Mouse (Mus musculus): ENCODE results near the gene Mia2. TPM values are rescaled to one million over a fixed set of nuclear protein-coding genes. Genes with fewer than 3 reads are reported as not detected.
"Not testable (repeated sequence)": the region's sequence is repeated elsewhere in the genome, so short reads cannot be mapped to it uniquely, and the experiment has no call there.

Gene Mia2
- polyA plus RNA-seq, 1 experiment: 32.8 TPM

GRCm38 (mm10) chr12:59238434-59238833 is 142.8 kb downstream of the Mia2 start:
- Histone ChIP-seq H3K4me1 (ENCODE audit: control insufficient read depth, insufficient read depth, low read length) (no peaks in the 10 kb centered on the region), H3K4me3 (replicated peaks; ENCODE audit: extremely low read depth, low read depth, low read length) (no peak overlapping the region)
- no peak for DNase-seq
- 77% methylated on average over 5 of the region's 5 CpGs for WGBS
- TF ChIP-seq POLR2A (IDR thresholded peaks at IDR 0.05; ENCODE audit: borderline replicate concordance, extremely low read depth, low read depth, low read length): no peak
- no peak for TF ChIP-seq CTCF (IDR thresholded peaks at IDR 0.05; ENCODE audit: insufficient read depth, low read length)

- H3K4me1 ChIP-seq (ENCODE audit: control insufficient read depth, insufficient read depth, low read length); DNase-seq; H3K4me3 ChIP-seq (replicated peaks; ENCODE audit: extremely low read depth, low read depth, low read length): not testable (repeated sequence)
- WGBS: 78% methylated on average over 8 of the region's 8 CpGs
Observed at GRCm38 (mm10) chr12:59241031-59241430, 145.4 kb downstream of the Mia2 start.

Other genes with a start within 250 kb of the Mia2 start
- 8.6 and 13.0 TPM in 2 replicates for gene Sec23a, start 83.8 kb upstream of the Mia2 start, polyA plus RNA-seq (2012; rRNA removed)
- 1.9 and 2.9 TPM in 2 replicates for gene Gemin2, start 82.4 kb upstream of the Mia2 start, polyA plus RNA-seq (2012; rRNA removed)
- 87.9 and 113 TPM in 2 replicates for gene Trappc6b, start 34.3 kb upstream of the Mia2 start, polyA plus RNA-seq (2012; rRNA removed)
- 12.4 and 18.6 TPM in 2 replicates for gene Pnn, start 28.9 kb upstream of the Mia2 start, polyA plus RNA-seq (2012; rRNA removed)
- 5.5 and 11.3 TPM in 2 replicates for gene Fbxo33, start 123.9 kb downstream of the Mia2 start, polyA plus RNA-seq (2012; rRNA removed)